Mouse (Mus musculus) MEL-GATA-1-ER (cell line): ENCODE results near the gene Rhcg.
A peak's percentile ranks its signal among the peaks of the same experiment; 100 is the strongest.

Experiments
- DNase-seq: peaks from one replicate; pipeline ENCODE4 v3.0.0-alpha.2; 2012; ENCODE audit warnings: low read depth; ENCODE audit errors: extremely low read depth

Gene Rhcg

DNA sequence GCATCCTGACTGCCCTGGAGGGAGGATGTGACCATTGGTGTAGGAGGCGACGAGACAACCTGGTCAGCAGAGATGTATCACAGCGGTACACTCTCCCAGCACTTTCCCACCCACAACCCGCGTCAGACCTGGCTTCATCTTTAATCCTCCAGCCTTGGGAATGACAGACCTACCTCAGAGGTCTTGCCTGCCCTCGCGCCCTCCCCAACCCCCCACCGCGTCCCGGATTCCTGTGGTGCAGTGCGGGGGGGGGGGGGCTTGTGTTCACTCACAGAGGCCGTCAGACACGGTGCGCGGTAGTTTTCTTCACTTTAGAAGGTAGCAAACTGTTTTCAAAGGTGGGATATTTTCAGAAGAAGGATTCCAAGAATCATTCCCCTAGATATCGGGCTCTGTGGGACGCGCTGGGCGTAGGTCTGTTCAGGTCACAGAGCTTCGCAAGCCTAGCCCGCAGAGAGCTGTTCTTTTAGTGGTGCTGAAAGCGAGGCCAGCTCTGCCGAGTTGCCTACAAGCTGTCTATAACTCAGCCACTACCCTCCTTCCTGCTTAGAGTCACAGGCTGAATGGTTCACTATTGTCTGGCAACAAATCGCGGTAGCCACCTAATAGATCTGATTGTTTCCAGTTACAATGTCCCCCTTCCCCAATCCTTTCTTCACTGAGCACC is 62.0 kb downstream of the Rhcg start:
- no peak for DNase-seq

DNA sequence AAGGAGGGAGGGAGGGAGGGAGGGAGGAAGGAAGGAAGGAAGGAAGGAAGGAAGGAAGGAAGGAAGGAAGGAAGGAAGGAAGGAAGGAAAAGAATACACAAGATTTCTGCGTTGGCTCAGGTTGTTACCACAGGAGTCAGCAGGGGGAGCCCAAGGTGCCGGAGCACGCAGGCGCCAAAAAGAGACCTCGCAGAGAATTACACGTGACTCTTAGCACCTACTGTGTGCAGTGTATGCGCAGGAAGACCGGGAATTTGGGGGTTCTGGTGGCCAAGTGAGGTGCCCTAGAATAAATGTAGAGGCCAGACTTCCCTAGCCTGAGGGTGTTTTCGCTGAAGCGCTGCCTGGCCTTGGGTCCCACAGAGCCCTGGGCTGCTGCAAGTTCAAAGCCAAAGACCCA is 64.8 kb downstream of the Rhcg start:
- no peak for DNase-seq

DNA sequence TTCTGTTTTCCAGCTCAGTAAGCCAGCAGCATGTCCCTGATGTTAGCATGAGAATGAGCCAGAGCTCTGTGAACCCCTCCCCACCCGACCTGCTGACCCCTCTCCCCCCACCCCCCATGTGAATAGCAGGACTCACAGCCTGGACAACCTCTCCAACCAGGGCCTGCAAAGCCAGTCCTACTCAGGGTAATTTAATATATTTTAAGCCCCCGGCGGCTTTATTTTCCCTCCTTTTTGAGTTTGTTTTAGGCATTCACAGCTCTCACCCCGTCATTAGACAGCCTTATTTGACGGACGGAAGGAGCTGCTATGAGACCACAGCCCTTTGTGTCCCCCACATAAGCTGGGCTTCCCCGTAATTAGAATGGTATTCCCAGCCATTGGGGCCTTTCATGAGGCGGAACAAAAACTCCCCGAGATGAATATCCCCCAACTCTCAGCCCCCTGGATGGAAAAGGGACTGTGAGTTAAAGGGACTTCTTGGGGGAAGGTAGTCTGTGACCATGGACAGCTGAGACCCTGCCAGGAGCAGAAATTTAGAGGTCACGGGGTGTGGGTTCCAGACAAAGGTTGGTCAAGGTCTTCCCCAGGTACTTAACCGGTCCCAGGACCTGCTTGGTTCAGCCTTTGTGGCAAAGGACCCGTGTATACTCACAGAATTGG is 68.4 kb downstream of the Rhcg start:
- DNase-seq = no peak

DNA sequence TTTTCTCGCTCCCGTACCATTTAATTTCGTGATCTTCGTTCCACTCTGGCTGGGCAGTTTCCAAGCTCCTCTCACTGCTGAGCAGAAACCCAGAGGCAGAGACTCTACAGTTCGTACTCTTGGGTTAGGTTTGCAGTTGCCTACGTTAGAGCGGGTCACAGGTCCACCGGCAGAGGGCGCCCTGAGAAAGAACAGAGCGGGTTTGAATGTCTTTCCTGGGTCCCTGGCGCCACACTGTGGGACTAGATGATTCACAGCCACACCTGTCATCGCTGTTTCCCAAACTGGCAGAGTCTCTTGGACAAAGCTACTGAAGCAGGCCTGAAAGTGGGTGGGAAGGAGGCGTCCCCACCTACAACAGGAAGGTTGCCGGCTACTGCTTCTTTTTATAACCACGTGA is 70.4 kb downstream of the Rhcg start:
- DNase-seq = peak; percentile 49

DNA sequence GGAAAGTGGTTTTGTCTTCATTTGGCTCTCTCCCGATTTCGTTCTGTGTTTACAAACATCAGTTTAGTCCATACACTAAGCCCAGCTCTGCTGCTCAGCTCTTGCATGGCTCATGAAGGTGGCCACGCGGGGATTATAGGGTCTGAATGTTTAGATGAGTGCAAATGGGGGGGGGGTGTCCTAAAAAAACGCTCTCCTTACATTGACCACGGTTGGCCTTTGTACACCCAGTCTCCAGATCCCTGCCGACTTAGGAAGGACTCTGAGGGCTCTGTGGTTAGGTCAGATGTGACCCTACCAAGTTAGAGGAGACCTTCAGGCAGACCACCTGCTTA is 72.4 kb downstream of the Rhcg start:
- DNase-seq = no peak

DNA sequence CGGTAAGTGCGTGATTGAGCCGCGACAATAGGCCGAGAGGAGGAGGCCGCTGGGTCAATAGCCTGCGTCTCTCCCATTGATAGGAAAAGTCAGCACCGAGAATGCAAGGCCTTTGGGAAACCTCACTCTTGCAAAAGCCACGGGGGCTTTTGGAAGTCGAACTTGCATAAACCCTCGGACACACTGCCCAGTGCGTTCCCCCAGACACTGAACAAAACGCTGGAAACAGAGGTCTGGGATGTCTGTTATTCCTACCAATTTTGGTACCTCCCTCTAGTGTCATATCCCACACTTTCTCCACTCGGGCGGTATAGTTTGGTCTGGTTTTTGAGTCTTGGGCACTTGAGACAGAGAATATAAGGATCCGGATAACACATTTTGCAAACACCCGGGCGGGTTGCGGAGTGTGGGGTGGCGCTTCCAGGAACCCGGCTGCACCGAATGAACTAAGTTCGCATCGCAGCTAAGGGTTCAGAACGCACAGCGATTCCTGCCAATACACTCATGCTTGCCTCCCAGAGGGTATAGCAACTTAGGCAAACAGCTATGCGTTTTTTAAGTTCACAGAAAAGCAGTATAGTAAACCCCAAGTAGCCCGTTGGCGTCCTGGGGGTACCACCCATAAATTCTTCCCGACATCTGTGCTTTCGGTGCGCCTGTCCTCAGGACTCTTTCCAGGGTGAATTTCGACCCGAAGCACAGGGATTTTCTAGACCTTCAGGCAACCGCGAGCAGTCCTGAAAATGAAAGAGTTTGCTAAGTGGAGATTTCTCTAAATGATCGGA is 73.0 kb downstream of the Rhcg start:
- DNase-seq = no peak
